15 mouse cellular contexts compared by ENCODE assay signal in genomic region chr2:132802976-132803375, GRCm38 (mm10).
A peak's percentile ranks its signal among the peaks of the same experiment; 100 is the strongest.
DNase-seq lines count a peak whose midpoint lies in the region.
"Had no signal": no experiment of that assay in that cellular context is flagged by ENCODE, and none has a peak within 500 bp of the region (broad histone marks: within the 10 kb centered on the region; RNA-seq: fewer than 3 reads in every experiment).

No protein-coding gene starts in this region.

- peak; percentile 59 for DNase-seq in ES-CJ7 (ENCODE audit: low read depth, low spot score)
- peak; percentile 61 for DNase-seq in R1 (ENCODE audit: low read depth, low spot score)
- peak; percentile 65 for DNase-seq in ZHBTc4 (ENCODE audit: low read depth, low spot score)
- no peak for DNase-seq in kidney, postnatal 10 days
- no peak for DNase-seq in right cerebral cortex, postnatal 4 days
- DNase-seq: adrenal gland, adult 8-10 months; adrenal gland, postnatal 14 days; adrenal gland, postnatal 36 days; B cell, adult 2 months; cerebellum, adult 11-12 months; cerebellum, adult 2 months; cerebellum, adult 9-10 months; cerebellum, postnatal 10 days; cerebellum, postnatal 25 days; forebrain, postnatal 0 days had no signal

Comparison
In these comparisons a context has a peak if more than half of its experiments do, and no peak if none do; other contexts are left out.
1. DNase-seq: peak in ES-CJ7 (single experiment), R1 (single experiment) and ZHBTc4 (single experiment); none in kidney, postnatal 10 days (single experiment) and right cerebral cortex, postnatal 4 days (single experiment).